Mouse (Mus musculus) E14TG2a.4 (cell line): Measurements from ENCODE around the gene Setx.
"Not testable (repeated sequence)": the region's sequence is repeated elsewhere in the genome, so short reads cannot be mapped to it uniquely, and the experiment has no call there.

Source experiments
- CTCF ChIP-seq: conservative IDR thresholded peaks from 2 replicates; pipeline ENCODE4 v1.5.1; 2014; ENCODE audit warnings: low read length
- NANOG ChIP-seq: IDR thresholded peaks from 2 replicates; pipeline ENCODE4 v1.6.1; 2014; ENCODE audit warnings: borderline replicate concordance, low read length, mixed read lengths

GRCm38 (mm10) chr2:29089276-29089675, 34.7 kb upstream of the Setx start:
- TF ChIP-seq CTCF, NANOG: not testable (repeated sequence)
